Mouse (Mus musculus): Measurements from ENCODE around the gene Ssmem1. TPM values are rescaled to one million over a fixed set of nuclear protein-coding genes. Genes with fewer than 3 reads are reported as not detected.

Ssmem1 gene
- polyA plus RNA-seq, 1 experiment from 2014 or later: not detected

DNA sequence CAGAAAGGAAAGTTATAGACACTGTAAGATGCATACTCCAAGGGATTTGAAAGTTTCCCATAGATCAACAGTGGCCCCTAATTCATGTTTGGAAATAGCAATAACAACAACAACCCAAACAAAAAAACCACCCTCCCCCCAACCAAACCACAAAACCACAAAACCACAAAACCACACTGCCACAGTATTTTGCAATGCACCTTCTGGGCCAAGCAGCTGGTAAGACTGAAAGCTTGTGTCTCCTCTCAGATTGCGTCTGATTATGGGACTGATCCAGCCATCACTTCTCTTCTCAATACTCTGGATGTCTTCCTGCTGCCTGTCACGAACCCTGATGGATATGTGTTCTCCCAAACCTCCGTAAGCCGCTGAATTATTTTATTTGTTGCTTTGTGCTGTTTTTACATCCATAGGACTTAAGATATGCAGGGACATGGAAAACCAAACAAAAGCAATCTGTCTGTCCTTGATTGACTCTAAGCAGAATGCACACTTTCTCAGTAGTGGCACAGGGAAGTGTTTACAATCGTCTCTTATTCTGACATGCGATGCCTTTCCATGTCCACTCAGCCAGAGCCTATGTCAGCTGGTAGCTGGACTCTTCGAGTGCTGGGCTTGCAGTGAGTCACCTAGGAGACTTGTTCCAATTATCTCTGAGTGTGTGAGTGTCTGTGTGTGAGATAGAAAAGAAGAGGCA is 41.0 kb downstream of the Ssmem1 start:
- Histone ChIP-seq H3K4me2 (ENCODE audit: low read depth, low read length) (no peak overlapping the region), H3K36me3 (replicated peaks; ENCODE audit: insufficient read depth, low read length) (no peaks in the 10 kb centered on the region), H3K4me1 (ENCODE audit: insufficient read depth) (0 out of 2 replicates have a peak, but pooled peaks cover 4% of the 10 kb centered on the region), H3K4me3 (ENCODE audit: low read depth, low read length) (no peak overlapping the region), H3K27me3 (ENCODE audit: insufficient read depth, low read length) (0 out of 2 replicates have a peak, but pooled peaks cover 3% of the 10 kb centered on the region), H3K9ac (replicated peaks) (no peak overlapping the region), H3K27ac (ENCODE audit: low read depth) (no peak overlapping the region), H3K9me3 (ENCODE audit: low read length) (no peaks in the 10 kb centered on the region)
- TF ChIP-seq CTCF (IDR thresholded peaks at IDR 0.05; ENCODE audit: low read depth) (no peak), EP300 (IDR thresholded peaks at IDR 0.05; ENCODE audit: low read depth) (no peak)
- ATAC-seq (no peak), DNase-seq (no peak)
- 61% methylated on average over 7 of the region's 7 CpGs for WGBS (ENCODE audit: insufficient replicate concordance)

DNA sequence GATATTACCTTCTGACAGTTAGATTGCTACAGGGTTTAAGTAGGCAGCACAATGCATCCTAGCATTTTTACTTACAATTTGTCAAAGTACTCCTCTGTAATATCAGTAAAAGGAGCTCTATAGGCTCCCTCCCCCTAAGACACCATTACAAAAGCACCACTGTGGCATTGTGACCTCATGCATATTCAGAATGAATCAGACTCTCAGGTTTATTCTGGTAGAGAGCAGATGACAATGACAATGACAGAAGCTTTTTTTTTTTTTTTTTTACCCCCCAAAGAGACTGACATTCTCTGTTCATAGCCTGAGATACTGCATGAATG is 41.5 kb downstream of the Ssmem1 start:
- Histone ChIP-seq H3K9me3 (ENCODE audit: low read length) (no peaks in the 10 kb centered on the region), H3K27ac (ENCODE audit: low read depth) (no peak overlapping the region), H3K27me3 (ENCODE audit: insufficient read depth, low read length) (0 out of 2 replicates have a peak, but pooled peaks cover 3% of the 10 kb centered on the region), H3K4me3 (ENCODE audit: low read depth, low read length) (no peak overlapping the region), H3K36me3 (replicated peaks; ENCODE audit: insufficient read depth, low read length) (no peaks in the 10 kb centered on the region), H3K4me1 (ENCODE audit: insufficient read depth) (0 out of 2 replicates have a peak, but pooled peaks cover 4% of the 10 kb centered on the region), H3K9ac (replicated peaks) (no peak overlapping the region), H3K4me2 (ENCODE audit: low read depth, low read length) (no peak overlapping the region)
- TF ChIP-seq CTCF (IDR thresholded peaks at IDR 0.05; ENCODE audit: low read depth) (no peak), EP300 (IDR thresholded peaks at IDR 0.05; ENCODE audit: low read depth) (no peak)
- DNase-seq: no peak
- no peak for ATAC-seq

DNA sequence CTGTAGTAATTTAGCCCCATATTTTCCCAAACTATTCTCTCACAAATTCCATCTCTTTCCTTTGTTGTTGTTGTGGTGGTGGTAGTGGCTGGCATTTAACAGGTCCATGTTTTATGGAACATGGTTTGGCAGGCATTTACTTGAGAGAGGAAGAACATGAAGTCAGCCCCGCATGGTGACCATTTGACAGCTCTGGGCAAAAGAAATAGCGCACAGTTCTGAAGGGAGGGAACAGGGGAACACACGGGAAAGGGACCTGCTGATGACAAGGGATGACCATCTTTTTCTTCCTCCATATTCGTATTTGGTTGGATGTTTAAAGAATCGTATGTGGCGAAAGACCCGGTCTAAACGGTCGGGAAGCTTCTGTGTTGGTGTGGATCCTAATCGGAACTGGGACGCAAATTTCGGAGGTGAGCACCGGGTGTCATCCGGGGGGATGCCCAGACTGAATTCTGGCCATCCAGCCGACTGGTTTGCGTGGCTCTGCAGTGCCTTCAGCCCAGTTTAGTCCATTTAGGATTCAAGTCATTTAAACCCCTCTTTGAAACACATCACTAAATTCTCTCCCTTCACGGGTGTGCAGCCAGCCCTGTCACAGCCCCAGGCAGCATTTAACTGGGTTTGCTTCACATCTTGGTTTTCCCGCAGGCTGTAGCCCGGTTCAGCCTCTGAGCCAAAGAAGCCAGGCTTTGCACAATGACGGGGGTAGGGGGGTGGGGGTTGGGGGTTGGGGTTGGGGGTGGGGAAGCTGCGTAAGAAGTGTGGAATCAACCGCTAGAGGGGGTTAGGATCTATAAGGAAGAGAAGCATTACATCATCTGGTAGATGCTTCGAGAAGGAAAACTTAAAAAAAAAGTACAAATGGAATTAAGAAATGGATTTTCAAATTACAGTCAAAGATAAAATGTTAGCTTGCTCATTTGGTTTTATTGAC is 42.3 kb downstream of the Ssmem1 start:
- ATAC-seq (no peak), DNase-seq (no peak)
- 0 out of 2 replicates have a peak, but pooled peaks have one; percentile 7 for TF ChIP-seq CTCF (IDR thresholded peaks at IDR 0.05; ENCODE audit: low read depth)
- no peak for TF ChIP-seq EP300 (IDR thresholded peaks at IDR 0.05; ENCODE audit: low read depth)
- Histone ChIP-seq H3K4me2 (ENCODE audit: low read depth, low read length) (peak overlapping the region; percentile 46), H3K27me3 (ENCODE audit: insufficient read depth, low read length) (0 out of 2 replicates have a peak, but pooled peaks cover 3% of the 10 kb centered on the region), H3K4me1 (ENCODE audit: insufficient read depth) (0 out of 2 replicates have a peak, but pooled peaks cover 4% of the 10 kb centered on the region), H3K36me3 (replicated peaks; ENCODE audit: insufficient read depth, low read length) (no peaks in the 10 kb centered on the region), H3K27ac (ENCODE audit: low read depth) (no peak overlapping the region), H3K4me3 (ENCODE audit: low read depth, low read length) (no peak overlapping the region), H3K9ac (replicated peaks) (no peak overlapping the region), H3K9me3 (ENCODE audit: low read length) (no peaks in the 10 kb centered on the region)
- WGBS (ENCODE audit: insufficient replicate concordance): 26% methylated on average over 23 of the region's 23 CpGs

DNA sequence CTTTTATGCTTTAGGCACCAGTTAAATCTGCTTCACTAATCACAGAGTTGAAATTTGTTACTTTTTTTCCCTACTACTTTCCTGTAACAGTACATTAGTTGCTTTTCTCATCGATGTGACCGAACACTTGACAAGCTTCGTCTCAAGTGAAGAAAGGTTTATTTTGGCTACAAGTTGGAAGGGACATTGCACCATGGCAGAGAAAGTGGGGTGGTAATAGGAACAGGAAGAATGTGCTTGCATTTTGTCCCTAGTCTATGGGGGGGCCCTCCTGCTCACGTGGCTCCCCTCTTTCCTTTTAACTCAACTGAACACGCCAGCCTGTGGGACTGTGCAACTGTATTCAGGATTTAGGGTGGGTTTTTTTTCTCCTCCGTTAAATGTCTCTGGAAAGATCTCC is 43.0 kb downstream of the Ssmem1 start:
- 0 out of 2 replicates have a peak, but pooled peaks cover 3% of the 10 kb centered on the region for H3K27me3 ChIP-seq (ENCODE audit: insufficient read depth, low read length)
- no peak for TF ChIP-seq EP300 (IDR thresholded peaks at IDR 0.05; ENCODE audit: low read depth)
- TF ChIP-seq CTCF (IDR thresholded peaks at IDR 0.05; ENCODE audit: low read depth): no peak

DNA sequence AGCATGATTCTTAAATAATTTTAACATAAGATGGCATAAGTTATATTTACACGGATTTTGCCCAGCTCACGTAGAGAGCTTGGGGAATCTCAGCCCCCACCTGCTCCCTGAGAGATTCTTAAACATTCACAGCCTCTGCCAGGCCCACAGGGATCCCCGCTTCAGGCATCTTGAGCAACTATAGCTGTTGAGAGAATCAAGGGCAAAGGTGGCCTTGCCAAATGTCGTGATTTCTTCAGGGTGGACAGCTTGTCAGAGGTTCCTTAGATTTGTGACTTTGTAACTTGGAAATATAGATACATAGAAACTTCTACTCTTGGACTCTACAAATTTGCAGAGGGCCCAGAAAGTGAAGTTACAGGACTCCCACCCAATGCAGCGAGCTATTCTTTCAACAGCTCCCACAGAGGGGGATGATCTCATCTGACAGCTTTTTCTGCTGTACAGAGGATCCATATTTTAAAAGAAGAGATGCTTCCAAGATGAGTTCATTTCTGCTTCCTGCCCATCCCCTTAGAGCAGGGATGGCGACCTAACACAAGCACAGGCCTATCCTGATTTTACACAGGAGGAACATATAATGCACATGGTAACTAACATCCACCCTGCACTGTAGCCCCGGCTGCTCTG is 43.8 kb downstream of the Ssmem1 start:
- DNase-seq: no peak
- no peak overlapping the region for H3K27ac ChIP-seq (ENCODE audit: low read depth)

More for the DNA sequence above, 43.0 kb downstream of the Ssmem1 start:
- no peak overlapping the region for H3K4me3 ChIP-seq (ENCODE audit: low read depth, low read length)
- ATAC-seq (no peak), DNase-seq (no peak)
- H3K4me1 ChIP-seq (ENCODE audit: insufficient read depth): 0 out of 2 replicates have a peak, but pooled peaks cover 4% of the 10 kb centered on the region
- no peaks in the 10 kb centered on the region for H3K9me3 ChIP-seq (ENCODE audit: low read length)
- H3K4me2 ChIP-seq (ENCODE audit: low read depth, low read length): peak overlapping the region; percentile 46; the same call in 1 of the 2 replicates
- no peaks in the 10 kb centered on the region for H3K36me3 ChIP-seq (replicated peaks; ENCODE audit: insufficient read depth, low read length)
- H3K9ac ChIP-seq (replicated peaks): no peak overlapping the region
- WGBS (ENCODE audit: insufficient replicate concordance): 49% methylated on average over 6 of the region's 6 CpGs
- H3K27ac ChIP-seq (ENCODE audit: low read depth): no peak overlapping the region

More for the DNA sequence above, 43.8 kb downstream of the Ssmem1 start:
- Histone ChIP-seq H3K9me3 (ENCODE audit: low read length) (no peaks in the 10 kb centered on the region), H3K36me3 (replicated peaks; ENCODE audit: insufficient read depth, low read length) (no peaks in the 10 kb centered on the region), H3K4me3 (ENCODE audit: low read depth, low read length) (no peak overlapping the region), H3K27me3 (ENCODE audit: insufficient read depth, low read length) (0 out of 2 replicates have a peak, but pooled peaks cover 3% of the 10 kb centered on the region), H3K4me2 (ENCODE audit: low read depth, low read length) (no peak overlapping the region), H3K4me1 (ENCODE audit: insufficient read depth) (0 out of 2 replicates have a peak, but pooled peaks cover 4% of the 10 kb centered on the region), H3K9ac (replicated peaks) (no peak overlapping the region)
- no peak for ATAC-seq
- TF ChIP-seq EP300 (IDR thresholded peaks at IDR 0.05; ENCODE audit: low read depth) (no peak), CTCF (IDR thresholded peaks at IDR 0.05; ENCODE audit: low read depth) (no peak)
- 75% methylated on average over 7 of the region's 7 CpGs for WGBS (ENCODE audit: insufficient replicate concordance)

Data from liver, postnatal 0 days (tissue).